Mouse (Mus musculus) adipocyte (in vitro differentiated cells): Measurements from ENCODE around the gene H2-DMa.
A peak's percentile ranks its signal among the peaks of the same experiment; 100 is the strongest.

Source experiments
- DNase-seq: peaks from one replicate; pipeline ENCODE4 v3.0.0-alpha.2; 2016; ENCODE audit warnings: low spot score

The H2-DMa gene

DNA sequence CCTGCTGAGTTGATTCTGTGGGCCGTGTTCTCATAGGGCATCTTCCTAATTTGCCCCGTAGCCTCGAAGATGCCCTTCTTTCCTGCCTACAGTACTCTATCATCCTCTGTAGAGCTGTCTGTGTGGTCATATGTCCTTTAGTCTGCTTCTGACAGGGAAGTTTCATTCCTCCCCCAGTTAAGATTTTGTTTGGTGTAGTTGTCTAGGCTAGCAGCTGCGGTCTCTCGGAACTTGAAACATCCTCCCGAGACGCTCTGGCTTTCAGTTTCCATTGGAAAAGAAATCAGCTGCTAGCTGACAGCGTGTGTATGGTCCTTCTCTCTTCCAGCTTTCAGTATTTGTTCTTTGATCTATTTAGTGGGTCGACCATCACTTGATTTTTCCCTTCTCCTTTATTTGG lies 14.5 kb upstream of the H2-DMa start:
- no peak for DNase-seq

DNA sequence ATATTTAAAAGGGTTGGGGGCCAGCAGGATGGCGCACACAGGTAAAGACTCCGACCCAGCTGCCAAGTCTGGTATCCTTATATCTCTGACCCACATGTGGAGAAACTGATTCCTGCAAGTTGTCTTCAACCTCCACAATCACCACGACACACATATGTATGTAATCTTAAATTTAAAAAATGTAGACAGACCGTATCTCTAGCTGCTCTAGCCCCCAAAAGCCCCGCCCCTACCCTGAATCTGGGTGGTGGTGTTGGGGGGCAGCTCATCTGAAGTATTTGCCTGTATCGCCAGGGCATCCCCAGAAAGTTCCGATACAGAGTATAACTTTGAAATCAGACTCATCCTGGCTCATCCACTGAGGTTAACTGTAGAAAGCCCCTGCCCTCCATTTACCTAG lies 12.8 kb upstream of the H2-DMa start:
- DNase-seq: no peak

GRCm38 (mm10) chr17:34107109-34107867 lies 12.1 kb upstream of the H2-DMa start:
- DNase-seq: no peak

DNA sequence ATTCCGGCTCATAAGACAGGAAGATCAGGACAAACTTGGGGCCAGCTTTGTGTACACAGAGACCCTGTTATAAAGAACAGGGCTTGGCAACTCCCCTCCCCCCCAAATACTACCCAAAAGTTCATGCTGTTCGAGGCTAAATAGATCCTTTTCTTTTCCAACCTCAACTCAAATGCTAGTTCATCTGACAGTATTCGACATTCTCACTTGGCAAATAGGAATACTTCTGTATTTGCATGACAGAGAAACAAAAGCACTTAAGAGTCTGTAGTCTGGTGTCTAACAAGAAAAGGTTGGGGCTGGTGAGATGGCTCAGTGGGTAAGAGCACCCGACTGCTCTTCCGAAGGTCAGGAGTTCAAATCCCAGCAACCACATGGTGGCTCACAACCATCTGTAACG lies 10.9 kb upstream of the H2-DMa start:
- no peak for DNase-seq

DNA sequence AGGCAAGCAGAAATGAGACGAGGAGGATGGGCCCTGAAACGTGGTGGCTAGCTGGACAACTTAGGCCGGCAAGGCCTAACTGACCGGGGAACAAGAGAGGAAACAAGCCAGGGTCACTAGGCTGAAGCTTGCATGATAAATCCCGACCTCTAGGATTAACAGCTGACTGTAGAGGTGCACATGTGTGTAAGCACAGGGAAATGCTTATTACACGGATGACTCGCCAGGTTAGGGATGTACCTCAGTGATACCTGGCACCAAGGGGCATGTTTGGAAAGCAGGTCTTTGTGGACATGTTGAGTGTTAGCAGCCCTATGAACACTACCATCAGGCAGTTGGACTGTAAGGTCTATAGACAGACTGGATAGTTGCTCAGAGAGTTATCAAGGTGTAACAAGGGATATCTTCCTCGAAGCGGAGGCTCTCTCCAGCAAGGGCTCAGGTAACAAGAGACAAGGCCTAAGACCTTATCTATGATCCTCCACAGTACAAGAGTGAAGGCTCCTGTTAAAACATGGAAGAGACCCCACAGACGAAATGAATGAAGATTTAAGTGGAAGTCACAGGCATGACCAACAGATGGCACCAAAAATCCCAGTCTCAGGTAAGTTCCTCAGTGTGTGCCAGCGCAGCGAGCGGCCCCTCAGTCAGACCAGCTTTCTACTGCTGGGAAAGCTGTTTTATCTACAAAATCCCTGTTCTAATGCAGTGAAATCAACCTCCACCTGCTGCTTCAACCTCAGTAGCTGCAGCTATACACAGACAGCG lies 10.1 kb upstream of the H2-DMa start:
- no peak for DNase-seq

- no peak for DNase-seq
Observed at GRCm38 (mm10) chr17:34109806-34110195, 9.5 kb upstream of the H2-DMa start.

DNA sequence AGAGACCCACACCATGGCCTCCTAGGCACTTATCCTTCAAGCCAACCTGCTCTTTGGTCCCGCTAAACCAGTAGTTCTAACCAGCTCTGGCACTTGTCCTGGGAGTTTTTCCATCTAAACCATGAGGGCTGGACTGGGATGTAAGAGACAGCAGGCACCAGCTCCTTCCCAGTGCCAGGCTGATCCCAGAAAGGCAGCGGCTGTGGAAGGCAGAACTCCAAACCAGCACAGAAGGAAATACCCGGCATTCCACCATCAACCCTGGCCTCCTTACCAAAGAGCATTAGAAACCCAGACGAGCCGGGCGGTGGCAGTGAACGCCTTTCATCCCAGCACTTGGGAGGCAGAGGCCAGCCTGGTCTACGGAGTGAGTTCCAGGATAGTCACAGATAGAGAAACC lies 9.0 kb upstream of the H2-DMa start:
- peak; percentile 63 for DNase-seq

DNA sequence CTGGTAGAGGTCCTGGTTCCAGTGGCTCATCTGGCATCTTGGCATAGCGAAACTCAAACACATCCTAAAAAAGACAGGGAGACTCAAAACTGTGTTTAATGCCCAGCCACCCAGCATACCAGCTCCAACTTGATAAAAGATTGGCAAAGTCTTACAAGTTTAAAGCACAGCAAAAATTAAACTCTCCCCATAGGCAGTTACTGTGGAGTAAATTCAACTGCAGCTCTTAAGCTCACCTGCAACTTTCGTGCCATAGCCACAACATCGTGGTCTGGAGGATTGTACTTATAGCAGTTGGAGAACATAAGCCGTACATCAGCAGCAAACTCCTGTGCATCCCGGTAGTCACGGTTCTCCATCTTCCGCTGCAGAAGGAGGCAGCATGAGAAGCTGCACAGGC lies 5.2 kb upstream of the H2-DMa start:
- no peak for DNase-seq

DNA sequence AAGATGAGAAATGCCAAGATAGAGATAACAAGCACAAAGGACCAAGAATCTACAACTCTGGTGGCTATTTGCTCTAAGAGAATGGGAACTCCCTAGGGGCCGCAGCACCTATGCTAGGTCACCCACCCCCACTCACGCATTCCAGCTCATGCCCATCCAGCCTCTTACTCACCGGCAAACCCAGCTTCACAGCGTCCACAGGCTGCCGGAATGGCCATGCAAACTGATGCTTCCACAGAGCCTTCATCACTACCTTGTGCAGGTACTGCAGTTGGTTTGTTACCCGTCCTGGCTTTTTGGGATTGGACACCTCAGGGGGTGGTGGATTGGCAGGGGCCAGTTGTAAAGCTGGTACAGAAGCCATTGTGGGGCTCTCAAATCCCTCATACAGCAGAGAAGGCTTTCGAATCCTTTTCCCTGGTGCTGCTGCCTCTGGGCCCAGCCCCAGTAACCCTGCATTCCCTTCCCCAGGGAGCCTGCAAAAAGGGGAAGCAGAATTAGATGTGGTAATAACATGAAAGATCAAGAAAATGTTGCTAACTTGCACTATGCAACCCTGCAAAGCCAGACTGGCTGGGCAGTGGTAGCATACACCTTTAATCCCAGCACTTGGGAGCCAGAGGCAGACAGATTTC lies 2.5 kb upstream of the H2-DMa start:
- no peak for DNase-seq

DNA sequence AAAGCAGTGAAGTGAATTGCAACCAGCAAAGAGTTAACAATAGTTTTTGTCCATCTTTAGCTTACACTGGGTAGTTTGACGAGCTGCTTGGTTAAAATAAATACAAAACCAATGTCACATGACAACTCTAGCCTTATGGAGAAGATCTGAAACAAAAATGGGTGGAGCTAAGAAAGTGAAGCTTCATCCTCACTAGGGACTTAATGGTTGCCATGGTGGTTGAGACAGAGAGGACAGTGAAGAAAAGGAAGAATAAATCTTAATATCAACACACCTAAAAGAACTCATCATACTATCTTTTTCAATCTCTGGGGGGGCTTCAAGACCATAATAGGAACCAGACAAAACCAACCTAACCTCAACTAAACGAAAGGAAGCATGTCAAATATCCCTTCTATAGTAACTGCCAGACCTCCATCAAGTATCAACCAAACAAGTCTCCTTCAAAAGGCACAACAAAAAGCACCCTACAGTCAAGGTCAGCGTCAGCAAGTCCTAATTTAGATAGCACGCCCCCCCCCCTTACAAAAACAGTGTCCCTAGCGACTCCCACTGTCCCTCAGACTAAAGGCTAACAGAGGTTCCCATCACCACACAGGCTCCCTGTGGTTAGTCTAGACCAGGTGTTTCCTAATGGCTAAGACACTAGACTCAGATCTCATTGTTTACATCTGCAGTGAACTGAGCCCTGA lies 1.8 kb upstream of the H2-DMa start:
- peak; percentile 71 for DNase-seq

DNA sequence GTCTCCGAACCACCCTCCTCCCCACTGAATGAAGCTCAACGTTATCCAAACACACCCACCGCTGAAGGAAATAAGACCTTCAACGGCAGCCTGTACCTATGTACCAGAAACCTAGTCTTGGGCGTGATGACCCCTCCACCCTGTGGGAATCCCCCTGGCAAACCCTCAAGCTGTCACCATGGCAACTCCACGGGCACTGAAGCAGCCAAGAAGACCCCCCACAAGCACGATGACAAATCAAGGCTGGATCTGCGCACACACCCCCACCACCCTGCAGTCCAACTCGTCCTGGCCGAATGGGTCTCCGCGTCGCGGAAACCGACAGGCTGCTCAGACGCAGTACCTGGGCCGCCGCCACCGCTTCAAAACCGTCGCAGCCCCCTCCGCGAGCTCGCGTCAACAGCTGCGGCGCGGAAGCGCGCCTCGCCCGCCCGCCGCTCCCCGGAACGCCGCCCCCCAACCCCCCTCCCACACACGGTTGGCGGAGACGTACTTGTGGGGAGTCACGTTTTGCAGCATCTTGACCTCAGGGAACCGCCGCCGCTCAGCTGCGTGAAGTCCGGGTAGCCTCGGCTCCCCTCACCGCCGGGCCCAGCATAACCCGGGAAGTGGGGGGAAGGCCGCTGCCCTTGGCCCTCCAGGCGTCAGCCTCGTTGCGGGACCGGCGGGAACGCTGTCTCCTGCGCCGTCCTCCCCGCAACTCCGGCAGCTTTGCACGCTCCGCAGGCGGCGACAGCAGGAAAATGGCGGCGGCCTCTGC lies 1.0 kb upstream of the H2-DMa start:
- no peak for DNase-seq

DNA sequence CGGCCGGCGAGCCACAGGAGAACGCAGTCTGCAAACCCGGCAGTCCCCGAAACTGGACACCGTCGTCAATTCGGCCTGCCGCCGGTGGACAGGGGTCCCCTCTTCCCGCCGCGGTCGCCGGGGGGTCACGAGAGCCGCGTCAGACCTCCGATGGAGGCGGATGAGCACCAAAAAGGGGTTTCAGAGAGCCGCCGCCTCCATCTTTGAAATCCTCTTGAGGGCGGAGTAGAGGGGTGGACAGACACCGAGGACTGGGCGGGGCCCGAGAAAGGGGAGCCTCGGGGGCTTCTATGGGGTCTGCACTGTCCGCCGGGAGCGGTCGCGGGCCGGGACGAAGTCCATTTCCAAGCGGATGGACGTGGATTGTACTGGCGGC lies 480 bp upstream of the H2-DMa start:
- no peak for DNase-seq

- peak; percentile 94 for DNase-seq
Observed at GRCm38 (mm10) chr17:34120180-34120723, 911 bp downstream of the H2-DMa start.

GRCm38 (mm10) chr17:34120814-34121171 lies 1.5 kb downstream of the H2-DMa start:
- DNase-seq: no peak

GRCm38 (mm10) chr17:34121172-34121878 lies 2.0 kb downstream of the H2-DMa start:
- DNase-seq: peak; percentile 97

GRCm38 (mm10) chr17:34121879-34122187 lies 2.5 kb downstream of the H2-DMa start:
- peak; percentile 92 for DNase-seq

DNA sequence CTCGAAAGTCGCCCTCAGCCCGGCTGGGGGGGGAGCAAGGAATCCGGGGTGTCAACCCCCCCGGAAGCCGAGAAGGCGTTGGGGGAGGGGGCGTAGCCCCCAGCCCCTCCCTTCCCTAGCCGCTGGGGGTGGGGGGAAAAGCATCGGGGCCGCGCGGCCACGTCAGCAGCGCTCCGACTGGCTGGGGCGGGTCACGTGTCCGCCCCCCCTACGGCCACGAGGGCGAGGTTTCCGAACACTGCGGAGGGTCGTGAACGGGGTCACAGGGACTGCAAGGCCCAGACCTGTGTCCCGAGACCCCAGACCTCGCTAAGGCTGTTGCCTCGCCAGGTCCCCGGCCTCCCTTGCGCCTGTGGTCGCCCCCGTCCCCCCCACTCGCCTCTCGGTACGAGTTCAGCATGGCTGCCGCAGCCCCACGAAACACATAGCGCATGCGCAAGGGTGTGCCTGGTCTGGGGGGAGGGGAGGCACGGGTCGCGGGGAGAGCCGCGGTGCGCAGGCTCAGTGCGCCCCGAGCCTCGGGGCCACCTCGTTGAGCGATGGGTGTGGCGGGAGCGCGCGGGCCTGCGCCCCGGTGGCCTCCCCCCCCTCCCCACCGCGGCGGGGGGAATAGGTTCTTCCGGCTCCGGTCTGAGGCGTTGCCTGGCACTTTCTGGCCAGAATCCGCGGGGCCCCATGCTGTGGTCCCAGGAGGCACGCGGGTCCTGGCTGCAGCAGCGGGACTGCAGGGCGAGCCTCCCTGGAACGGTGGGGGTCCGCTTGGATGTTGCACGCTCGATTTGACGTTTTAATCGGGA lies 3.0 kb downstream of the H2-DMa start, which contains the start of gene Brd2:
Gene Brd2, minus strand, starts transcription at position 447 of the 797 bp plus-strand sequence.
- DNase-seq: peak; percentile 99

DNA sequence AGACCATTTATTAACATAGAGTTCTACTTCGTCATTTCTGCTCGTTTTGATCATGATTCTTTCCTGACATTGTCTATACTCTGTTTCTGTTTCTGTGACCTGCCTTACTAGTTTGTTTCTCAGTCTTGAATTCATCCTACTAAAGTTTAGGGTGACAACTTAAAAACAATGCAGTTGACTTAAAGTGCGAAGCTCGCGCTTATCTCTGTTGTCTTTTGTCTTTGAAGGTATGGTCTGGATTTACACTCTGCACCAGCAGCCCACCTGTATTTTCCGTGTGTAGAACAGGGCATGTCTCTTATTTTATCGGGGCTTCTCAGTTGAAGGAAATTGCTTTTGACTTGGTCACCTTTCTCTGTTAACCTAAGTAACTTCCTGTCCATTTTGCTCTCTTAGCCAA lies 3.8 kb downstream of the H2-DMa start:
- DNase-seq: no peak

DNA sequence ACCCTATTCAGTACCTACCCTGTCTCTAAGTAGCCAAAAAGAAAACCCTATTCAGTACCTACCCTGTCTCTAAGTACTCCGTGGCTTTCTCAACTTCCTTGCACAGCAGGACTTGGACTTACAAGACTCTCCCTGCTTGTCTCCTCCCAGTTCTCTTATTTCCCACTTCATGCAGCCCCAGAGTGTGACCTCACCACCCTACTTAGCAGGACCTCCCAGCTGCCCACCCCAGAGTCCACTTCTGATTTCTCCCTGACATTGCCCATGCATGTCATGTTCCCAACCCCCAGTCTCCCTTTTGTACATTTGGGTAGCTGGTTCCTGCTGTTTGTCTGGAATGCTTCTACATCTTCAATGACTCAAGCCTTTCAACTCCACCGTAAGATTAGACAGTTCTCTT lies 4.2 kb downstream of the H2-DMa start:
- DNase-seq: peak; percentile 53

- DNase-seq: no peak
Observed at GRCm38 (mm10) chr17:34124649-34125048, 5.3 kb downstream of the H2-DMa start.
